Mouse (Mus musculus) megakaryocyte progenitor cell, adult 5-6 weeks (primary cell): ENCODE results near the gene Gpr19. TPM values are rescaled to one million over a fixed set of nuclear protein-coding genes. Genes with fewer than 3 reads are reported as not detected.

Experiments
- ATAC-seq: replicated peaks from 2 replicates; pipeline ENCODE4 v1.8.0; 2016; ENCODE audit warnings: mild to moderate bottlenecking, moderate TSS enrichment, inconsistent platforms; ENCODE audit not compliant: poor library complexity
- total RNA-seq, 2 experiments: library from RNA; stranded (forward) in 1 of 2; stranded (reverse) in 1 of 2; fragments of 157-497, 149-512 nt in 1 of 2; fragments of 200-1000 nt in 1 of 2; gene quantifications; 2 replicates each; pipeline versions ENCODE4 v1.2.3 to v1.2.4; 2015 to 2017

Gene Gpr19
- total RNA-seq, 2 experiments from 2014 or later, result 7.6 to 7.7 TPM

DNA sequence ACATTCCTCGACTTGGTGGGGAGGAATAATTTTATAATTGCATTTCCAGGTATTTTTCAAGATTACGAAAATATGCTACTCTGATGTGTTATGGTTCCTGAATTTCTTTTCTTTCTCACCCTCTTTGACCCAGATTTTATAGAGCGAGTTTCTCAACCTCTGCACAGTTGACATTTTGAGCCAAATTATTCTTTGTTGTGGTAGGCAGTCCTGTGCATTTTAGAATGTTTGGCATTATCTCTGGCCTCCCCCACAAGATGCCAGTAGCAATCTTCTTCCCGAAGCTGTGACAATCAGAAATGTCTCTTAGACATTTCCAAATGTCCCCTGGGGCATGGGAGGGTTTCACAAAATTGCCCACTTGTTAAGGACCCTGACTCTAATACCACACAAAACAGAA, 25.3 kb upstream of the Gpr19 start:
- no peak for ATAC-seq

GRCm38 (mm10) chr6:134922511-134923195, 24.3 kb upstream of the Gpr19 start:
- peak; percentile 23 for ATAC-seq

DNA sequence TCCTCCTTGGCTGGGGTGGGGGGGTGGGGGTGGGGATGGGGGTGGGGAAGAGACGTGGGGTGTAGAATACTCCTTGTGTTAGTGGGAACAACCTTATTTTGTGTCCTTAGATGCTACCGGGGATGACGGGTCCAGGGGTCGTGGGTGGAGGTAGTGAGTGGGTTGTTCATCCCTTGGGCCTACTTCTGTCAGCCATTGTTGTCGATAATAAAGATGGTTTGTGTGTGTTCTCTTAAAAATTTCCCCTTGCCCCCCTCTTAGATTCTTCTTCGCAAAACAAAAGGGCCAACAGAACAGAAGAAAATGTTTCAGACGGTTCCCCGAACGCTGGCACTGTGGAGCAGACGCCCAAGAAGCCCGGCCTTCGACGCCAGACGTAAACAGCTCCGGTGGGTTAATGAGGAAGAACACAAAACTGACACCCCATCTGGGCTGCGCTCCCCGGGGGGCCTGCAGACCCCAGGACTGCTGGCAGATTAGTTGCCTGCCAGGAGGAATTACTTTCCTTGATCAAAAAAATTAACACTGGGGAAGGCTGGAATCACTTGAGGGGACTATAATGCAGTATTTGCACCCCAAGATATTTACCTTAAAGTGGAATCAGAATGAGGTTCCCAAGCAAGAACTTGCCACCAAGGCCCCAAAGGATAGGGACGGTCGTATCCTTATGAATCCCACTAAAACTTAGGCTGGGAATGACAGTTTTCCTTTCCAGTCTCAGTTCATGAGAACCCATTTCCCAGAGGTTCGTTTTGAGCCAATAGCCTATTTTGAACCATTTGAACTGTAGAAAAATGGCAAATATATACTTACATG, 23.5 kb upstream of the Gpr19 start:
- no peak for ATAC-seq

- ATAC-seq, result peak; percentile 18
Observed at GRCm38 (mm10) chr6:134921014-134921694, 22.8 kb upstream of the Gpr19 start.

DNA sequence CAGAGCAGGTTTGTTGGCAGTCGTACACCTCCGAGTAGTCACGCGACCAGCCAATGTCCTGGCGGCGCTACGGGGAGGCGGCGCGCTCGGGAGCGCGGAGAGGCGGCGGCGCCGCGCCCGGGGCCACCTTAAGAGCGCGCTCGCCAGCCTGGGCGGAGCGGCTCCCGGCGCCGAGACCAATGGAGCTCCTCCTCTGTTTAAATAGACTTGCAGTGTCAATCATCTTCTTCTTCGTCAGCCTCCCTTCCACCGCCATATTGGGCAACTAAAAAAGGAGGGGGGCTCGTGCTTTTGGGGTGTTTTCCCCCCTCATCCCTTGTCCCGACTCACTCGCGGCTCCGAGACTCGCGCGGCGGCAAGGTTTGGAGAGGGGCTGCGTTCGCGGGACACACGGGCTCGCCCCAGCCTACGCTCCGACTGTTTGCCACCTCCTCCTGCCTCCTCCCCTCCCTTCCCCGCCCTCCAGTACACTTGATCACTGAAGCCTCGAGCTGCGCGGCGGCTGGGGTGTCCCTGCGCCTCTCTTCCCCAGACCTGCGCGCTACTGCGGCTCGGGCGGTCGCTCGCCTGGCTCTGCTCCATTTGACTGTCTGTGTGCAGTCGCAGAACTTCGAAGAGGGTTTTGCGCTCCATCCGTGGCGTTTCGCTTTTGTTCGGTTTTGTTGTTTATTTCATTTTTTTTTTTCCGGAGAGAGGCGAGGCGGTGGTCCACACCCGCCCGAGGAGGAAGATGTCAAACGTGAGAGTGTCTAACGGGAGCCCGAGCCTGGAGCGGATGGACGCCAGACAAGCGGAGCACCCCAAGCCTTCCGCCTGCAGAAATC, 22.0 kb upstream of the Gpr19 start, which contains the start of gene Cdkn1b:
Gene Cdkn1b (plus strand): TSS at position 212 of the 824 bp plus-strand sequence.
- ATAC-seq, result peak; percentile 64

GRCm38 (mm10) chr6:134919511-134920189, 21.3 kb upstream of the Gpr19 start:
- ATAC-seq, result peak; percentile 4; the same call in 1 of the 2 replicates

- ATAC-seq, result no peak
Observed at GRCm38 (mm10) chr6:134918769-134919168, 20.4 kb upstream of the Gpr19 start.

- ATAC-seq, result peak; percentile 21; the same call in 1 of the 2 replicates
Observed at GRCm38 (mm10) chr6:134917087-134917486, 18.7 kb upstream of the Gpr19 start.

- no peak for ATAC-seq
Observed at GRCm38 (mm10) chr6:134916641-134917040, 18.3 kb upstream of the Gpr19 start.

DNA sequence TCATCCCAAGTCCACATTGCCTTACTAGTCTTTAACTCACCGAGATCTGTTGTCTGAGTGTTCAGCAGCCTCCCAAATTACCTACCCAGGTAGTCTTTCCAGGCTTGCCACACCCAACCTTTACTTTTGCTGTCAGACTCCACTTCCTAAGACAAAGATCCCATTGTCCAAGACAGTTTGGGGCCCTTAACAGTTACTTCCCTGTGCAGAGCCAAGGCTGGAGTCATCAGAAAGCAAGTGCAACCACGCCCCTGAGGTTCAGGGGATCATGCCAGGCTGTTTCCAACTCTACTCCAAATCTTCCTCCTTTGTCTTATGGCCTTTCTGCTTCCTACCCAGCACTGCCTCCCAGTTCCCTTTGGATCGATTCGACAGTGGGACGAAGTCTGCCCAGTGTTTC, 16.1 kb upstream of the Gpr19 start:
- ATAC-seq, result no peak

DNA sequence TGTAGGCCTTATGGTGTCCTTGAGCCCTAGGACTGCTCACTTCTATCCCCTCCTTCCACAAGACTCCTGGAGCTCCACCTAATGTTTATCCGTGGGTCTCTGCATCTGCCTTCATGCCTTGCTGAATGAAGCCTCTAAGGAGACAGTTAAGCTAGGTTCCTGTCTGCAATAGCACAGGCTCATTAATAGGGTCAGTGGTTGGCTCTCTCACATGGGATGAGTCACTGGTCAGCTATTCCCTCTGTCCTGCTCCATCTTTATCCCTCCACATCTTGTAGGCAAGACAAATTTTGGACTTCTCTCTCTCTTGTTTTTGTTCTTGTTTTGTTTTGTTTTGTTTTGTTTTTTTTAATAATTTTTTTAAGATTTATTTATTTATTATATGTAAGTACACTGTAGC, 7.4 kb upstream of the Gpr19 start:
- no peak for ATAC-seq

GRCm38 (mm10) chr6:134903891-134904884, 5.8 kb upstream of the Gpr19 start:
- no peak; the same call in 1 of the 2 replicates for ATAC-seq

GRCm38 (mm10) chr6:134903368-134903767, 5.0 kb upstream of the Gpr19 start:
- ATAC-seq, result no peak

GRCm38 (mm10) chr6:134897443-134898094, 809 bp downstream of the Gpr19 start:
- peak; percentile 86 for ATAC-seq

GRCm38 (mm10) chr6:134896570-134897436, 1.6 kb downstream of the Gpr19 start:
- peak; percentile 16; the same call in 1 of the 2 replicates for ATAC-seq

DNA sequence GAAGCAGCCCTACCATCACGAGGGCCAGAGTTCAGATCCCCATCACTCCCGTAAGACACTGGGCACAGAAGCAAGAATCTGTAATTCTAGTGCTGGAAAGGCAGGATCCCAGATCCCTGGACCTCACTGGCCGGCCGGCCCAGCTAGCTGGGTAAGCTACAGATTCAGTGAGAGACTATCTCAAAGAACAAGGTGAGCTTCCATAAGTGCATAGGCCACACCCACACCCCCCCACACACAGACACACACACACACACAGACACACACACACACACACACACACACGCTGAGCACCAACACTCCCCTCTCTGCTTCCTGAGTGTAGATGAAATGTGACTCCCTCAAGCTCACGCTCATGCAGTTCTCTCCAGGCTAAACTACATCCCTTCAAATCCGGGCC, 7.9 kb downstream of the Gpr19 start:
- no peak for ATAC-seq

GRCm38 (mm10) chr6:134889763-134890162, 8.6 kb downstream of the Gpr19 start:
- ATAC-seq, result no peak
